Mouse (Mus musculus): ENCODE data around the gene Fam129c. TPM values are rescaled to one million over a fixed set of nuclear protein-coding genes. Genes with fewer than 3 reads are reported as not detected.

The Fam129c gene
- polyA plus RNA-seq, 1 experiment from 2014 or later = 2.8 TPM

GRCm38 (mm10) chr8:71572077-71572476 lies 25.4 kb upstream of the Fam129c start:
- 80% methylated on average over 2 of the region's 2 CpGs for WGBS
- TF ChIP-seq CTCF (IDR thresholded peaks at IDR 0.05; ENCODE audit: low read depth) = peak; percentile 17; the same call in 1 of the 2 replicates
- no peak overlapping the region for H3K27ac ChIP-seq

GRCm38 (mm10) chr8:71572847-71573633 lies 24.4 kb upstream of the Fam129c start:
- 69% methylated on average over 9 of the region's 9 CpGs for WGBS
- TF ChIP-seq CTCF (IDR thresholded peaks at IDR 0.05; ENCODE audit: low read depth) = no peak
- Histone ChIP-seq H3K27ac (no peak overlapping the region; the same call in 1 of the 2 replicates), H3K4me1 (replicated peaks; ENCODE audit: insufficient read depth, low read length) (peaks cover 6% of the 10 kb centered on the region; the same call in 1 of the 2 replicates), H3K4me2 (ENCODE audit: low read length) (no peak overlapping the region), H3K9ac (ENCODE audit: low read depth, low read length) (no peak overlapping the region), H3K9me3 (replicated peaks; ENCODE audit: low read length) (no peaks in the 10 kb centered on the region), H3K27me3 (ENCODE audit: insufficient read depth, low read length) (no peaks in the 10 kb centered on the region), H3K36me3 (ENCODE audit: insufficient read depth, low read length) (no peaks in the 10 kb centered on the region), H3K4me3 (replicated peaks; ENCODE audit: low read depth, low read length) (no peak overlapping the region)
- DNase-seq (ENCODE audit: low spot score) (no peak), ATAC-seq (replicated peaks; ENCODE audit: low FRiP score, low read depth) (no peak)

More at GRCm38 (mm10) chr8:71572077-71572476, 25.4 kb upstream of the Fam129c start:
- no peak overlapping the region for H3K9ac ChIP-seq (ENCODE audit: low read depth, low read length)
- no peak overlapping the region for H3K4me3 ChIP-seq (replicated peaks; ENCODE audit: low read depth, low read length)
- no peak overlapping the region for H3K4me2 ChIP-seq (ENCODE audit: low read length)
- H3K9me3 ChIP-seq (replicated peaks; ENCODE audit: low read length) = no peaks in the 10 kb centered on the region
- no peak for DNase-seq (ENCODE audit: low spot score)
- no peaks in the 10 kb centered on the region for H3K27me3 ChIP-seq (ENCODE audit: insufficient read depth, low read length)
- peaks cover 6% of the 10 kb centered on the region; the same call in 1 of the 2 replicates for H3K4me1 ChIP-seq (replicated peaks; ENCODE audit: insufficient read depth, low read length)
- H3K36me3 ChIP-seq (ENCODE audit: insufficient read depth, low read length) = no peaks in the 10 kb centered on the region
- no peak for ATAC-seq (replicated peaks; ENCODE audit: low FRiP score, low read depth)

- H3K4me1 ChIP-seq (replicated peaks; ENCODE audit: insufficient read depth, low read length) = no peaks in the 10 kb centered on the region; the same call in 1 of the 2 replicates
- no peak for DNase-seq (ENCODE audit: low spot score)
- 79% methylated on average over 7 of the region's 7 CpGs for WGBS
Observed at GRCm38 (mm10) chr8:71574426-71574825, 23.0 kb upstream of the Fam129c start.

GRCm38 (mm10) chr8:71575020-71575419 lies 22.4 kb upstream of the Fam129c start:
- Histone ChIP-seq H3K9ac (ENCODE audit: low read depth, low read length) (no peak overlapping the region), H3K36me3 (ENCODE audit: insufficient read depth, low read length) (no peaks in the 10 kb centered on the region), H3K9me3 (replicated peaks; ENCODE audit: low read length) (no peaks in the 10 kb centered on the region), H3K4me1 (replicated peaks; ENCODE audit: insufficient read depth, low read length) (no peaks in the 10 kb centered on the region; the same call in 1 of the 2 replicates), H3K4me3 (replicated peaks; ENCODE audit: low read depth, low read length) (no peak overlapping the region), H3K27me3 (ENCODE audit: insufficient read depth, low read length) (no peaks in the 10 kb centered on the region), H3K27ac (no peak overlapping the region), H3K4me2 (ENCODE audit: low read length) (no peak overlapping the region)
- TF ChIP-seq CTCF (IDR thresholded peaks at IDR 0.05; ENCODE audit: low read depth) = no peak
- ATAC-seq (replicated peaks; ENCODE audit: low FRiP score, low read depth) (no peak), DNase-seq (ENCODE audit: low spot score) (no peak)
- WGBS = 50% methylated on average over 1 of the region's 1 CpGs

More at GRCm38 (mm10) chr8:71574426-71574825, 23.0 kb upstream of the Fam129c start:
- Histone ChIP-seq H3K9ac (ENCODE audit: low read depth, low read length) (no peak overlapping the region), H3K36me3 (ENCODE audit: insufficient read depth, low read length) (no peaks in the 10 kb centered on the region), H3K9me3 (replicated peaks; ENCODE audit: low read length) (no peaks in the 10 kb centered on the region), H3K27ac (no peak overlapping the region), H3K4me3 (replicated peaks; ENCODE audit: low read depth, low read length) (no peak overlapping the region), H3K4me2 (ENCODE audit: low read length) (no peak overlapping the region), H3K27me3 (ENCODE audit: insufficient read depth, low read length) (no peaks in the 10 kb centered on the region)
- no peak for ATAC-seq (replicated peaks; ENCODE audit: low FRiP score, low read depth)
- TF ChIP-seq CTCF (IDR thresholded peaks at IDR 0.05; ENCODE audit: low read depth) = no peak

GRCm38 (mm10) chr8:71577856-71578387 lies 19.5 kb upstream of the Fam129c start:
- Histone ChIP-seq H3K4me1 (replicated peaks; ENCODE audit: insufficient read depth, low read length) (no peaks in the 10 kb centered on the region), H3K9me3 (replicated peaks; ENCODE audit: low read length) (no peaks in the 10 kb centered on the region), H3K4me2 (ENCODE audit: low read length) (no peak overlapping the region), H3K9ac (ENCODE audit: low read depth, low read length) (no peak overlapping the region), H3K27ac (no peak overlapping the region), H3K27me3 (ENCODE audit: insufficient read depth, low read length) (no peaks in the 10 kb centered on the region), H3K4me3 (replicated peaks; ENCODE audit: low read depth, low read length) (no peak overlapping the region), H3K36me3 (ENCODE audit: insufficient read depth, low read length) (no peaks in the 10 kb centered on the region)
- DNase-seq (ENCODE audit: low spot score) (no peak), ATAC-seq (replicated peaks; ENCODE audit: low FRiP score, low read depth) (no peak)
- no peak for TF ChIP-seq CTCF (IDR thresholded peaks at IDR 0.05; ENCODE audit: low read depth)
- 68% methylated on average over 4 of the region's 4 CpGs for WGBS

GRCm38 (mm10) chr8:71579009-71579408 lies 18.4 kb upstream of the Fam129c start:
- DNase-seq (ENCODE audit: low spot score) (no peak), ATAC-seq (replicated peaks; ENCODE audit: low FRiP score, low read depth) (no peak)
- Histone ChIP-seq H3K27ac (no peak overlapping the region), H3K4me2 (ENCODE audit: low read length) (no peak overlapping the region), H3K27me3 (ENCODE audit: insufficient read depth, low read length) (no peaks in the 10 kb centered on the region), H3K4me1 (replicated peaks; ENCODE audit: insufficient read depth, low read length) (no peaks in the 10 kb centered on the region), H3K9ac (ENCODE audit: low read depth, low read length) (no peak overlapping the region), H3K9me3 (replicated peaks; ENCODE audit: low read length) (no peaks in the 10 kb centered on the region), H3K4me3 (replicated peaks; ENCODE audit: low read depth, low read length) (no peak overlapping the region), H3K36me3 (ENCODE audit: insufficient read depth, low read length) (peaks cover under 1% of the 10 kb centered on the region; the same call in 1 of the 2 replicates)
- WGBS = 46% methylated on average over 1 of the region's 1 CpGs
- TF ChIP-seq CTCF (IDR thresholded peaks at IDR 0.05; ENCODE audit: low read depth) = no peak
